Mouse (Mus musculus): ENCODE data around the gene Ccdc105. TPM values are rescaled to one million over a fixed set of nuclear protein-coding genes. Genes with fewer than 3 reads are reported as not detected.

Gene Ccdc105
- total RNA-seq (2021): not detected
- long read RNA-seq, experiment 1: 0 reads
- long read RNA-seq, experiment 2: 0 reads

GRCm38 (mm10) chr10:78752452-78753191, at the start of gene Ccdc105:
Ccdc105 (minus strand) TSS chr10:78753065.
- peak; percentile 2 for DNase-seq (ENCODE audit: low spot score)

DNA sequence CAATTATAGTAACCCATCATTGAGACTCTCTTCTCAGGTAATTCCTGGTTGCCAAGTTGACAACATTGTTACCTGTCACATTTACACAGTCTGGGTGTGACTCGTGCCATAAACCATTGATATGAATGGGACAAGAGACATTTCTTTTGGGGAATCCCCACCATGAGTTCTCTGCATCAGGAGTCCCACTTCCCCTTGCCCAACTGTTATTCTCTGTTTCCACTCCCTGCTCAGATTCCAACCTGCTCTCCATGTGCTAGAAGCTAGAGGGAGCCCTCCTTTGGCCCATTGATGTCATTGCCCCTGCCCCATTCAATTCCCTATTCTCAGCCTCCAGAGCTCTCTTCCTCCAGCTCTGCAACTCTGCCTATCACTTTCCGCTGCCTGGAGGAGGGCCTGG, 48.6 kb upstream of the Ccdc105 start:
- DNase-seq (ENCODE audit: low spot score): no peak

GRCm38 (mm10) chr10:78790561-78790960, 37.7 kb upstream of the Ccdc105 start:
- no peak for DNase-seq (ENCODE audit: low spot score)

DNA sequence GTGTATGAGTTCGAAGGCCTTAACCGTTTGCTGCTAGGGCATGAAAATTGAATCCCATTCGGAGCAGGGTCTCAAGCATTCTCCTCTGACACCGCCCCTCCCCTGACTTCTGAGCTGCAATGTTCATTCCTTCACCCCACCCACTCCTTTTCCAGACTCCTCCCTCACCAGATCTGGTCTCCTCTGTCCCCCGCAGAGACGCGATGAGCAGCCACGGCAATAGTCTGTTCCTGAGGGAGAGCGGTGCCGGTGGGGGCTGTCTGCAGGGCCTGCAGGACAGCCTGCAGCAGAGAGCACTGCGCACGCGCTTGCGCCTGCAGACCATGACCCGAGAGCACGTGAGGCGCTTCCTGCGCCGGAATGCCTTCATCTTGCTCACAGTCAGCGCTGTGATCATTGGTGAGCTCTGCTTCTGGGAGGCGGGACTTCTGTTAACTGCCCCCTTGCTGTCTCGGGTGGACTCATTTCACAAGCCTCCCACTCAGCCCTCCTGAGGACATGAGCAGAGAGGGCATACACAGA, 34.8 kb upstream of the Ccdc105 start:
- DNase-seq (ENCODE audit: low spot score): peak; percentile 48

GRCm38 (mm10) chr10:78779981-78780651, 27.3 kb upstream of the Ccdc105 start, which contains the start of gene Slc1a6:
Slc1a6 (plus strand) TSS chr10:78780496.
- no peak for DNase-seq (ENCODE audit: low spot score)

DNA sequence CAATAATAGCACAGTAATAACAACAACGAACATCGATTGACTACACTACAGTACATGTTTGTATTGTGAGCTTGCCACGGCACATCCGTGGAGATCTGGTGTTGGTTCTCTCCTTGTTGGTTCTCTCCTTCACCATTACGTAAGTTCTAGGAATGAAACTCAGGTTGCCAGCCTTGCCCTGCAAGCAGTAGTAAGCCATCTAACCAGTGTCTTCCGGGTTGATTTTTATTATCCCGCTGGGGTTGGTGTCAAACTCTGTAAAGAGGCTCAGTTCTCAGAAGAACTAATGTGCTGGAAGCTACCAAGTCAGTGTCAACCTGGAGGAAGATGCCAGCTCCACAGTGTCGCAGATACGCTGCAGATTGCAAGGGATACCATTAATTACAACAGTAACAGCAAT, 26.7 kb upstream of the Ccdc105 start:
- DNase-seq (ENCODE audit: low spot score): no peak

DNA sequence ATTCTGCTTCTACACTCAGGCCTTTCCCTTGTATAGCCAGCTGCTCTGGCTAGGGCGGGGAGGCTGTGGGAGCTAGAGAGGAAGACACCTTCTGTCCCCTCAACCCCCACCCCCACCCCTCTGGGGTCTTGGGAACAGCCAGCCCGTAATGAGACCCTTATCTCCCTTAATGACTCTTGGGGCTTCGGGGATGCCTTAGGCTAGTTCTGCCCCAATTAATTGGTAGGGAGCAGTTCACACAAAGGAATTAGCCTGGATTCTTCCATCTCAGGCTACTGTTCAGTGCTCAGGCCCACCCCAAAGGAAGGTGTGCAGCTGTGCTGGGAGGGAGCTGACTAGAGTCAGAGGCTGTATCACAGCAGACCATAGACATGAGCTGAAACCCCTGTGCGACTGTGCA, 23.0 kb upstream of the Ccdc105 start:
- no peak for DNase-seq (ENCODE audit: low spot score)

- DNase-seq (ENCODE audit: low spot score): no peak
Measured at GRCm38 (mm10) chr10:78765570-78765969, 12.7 kb upstream of the Ccdc105 start.

DNA sequence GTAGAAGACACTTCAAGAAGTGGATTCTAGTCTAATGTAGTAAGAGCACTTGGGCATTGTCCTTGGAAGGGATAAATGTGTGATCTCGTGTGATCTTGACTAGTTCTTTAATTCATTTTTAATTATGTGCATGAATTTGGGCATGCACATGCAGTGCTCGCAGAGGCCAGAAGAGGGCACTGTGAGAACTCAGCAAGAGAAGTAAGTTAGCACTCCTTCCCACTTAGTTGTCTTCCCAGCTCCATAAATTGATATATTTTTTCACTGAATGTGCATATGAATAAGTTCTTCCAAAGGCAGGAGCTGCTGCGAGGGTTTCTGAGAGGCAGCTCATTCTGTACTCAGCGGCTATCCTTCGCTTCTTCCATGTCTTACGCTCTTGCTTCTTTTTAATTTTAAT, 3.2 kb upstream of the Ccdc105 start:
- peak; percentile 45 for DNase-seq (ENCODE audit: low spot score)

GRCm38 (mm10) chr10:78748946-78749345, 3.9 kb downstream of the Ccdc105 start:
- no peak for DNase-seq (ENCODE audit: low spot score)

GRCm38 (mm10) chr10:78748161-78748560, 4.7 kb downstream of the Ccdc105 start:
- DNase-seq (ENCODE audit: low spot score): no peak

GRCm38 (mm10) chr10:78747035-78747721, 5.7 kb downstream of the Ccdc105 start:
- peak; percentile 5 for DNase-seq (ENCODE audit: low spot score)

GRCm38 (mm10) chr10:78745453-78746232, 7.2 kb downstream of the Ccdc105 start:
- DNase-seq (ENCODE audit: low spot score): no peak

DNA sequence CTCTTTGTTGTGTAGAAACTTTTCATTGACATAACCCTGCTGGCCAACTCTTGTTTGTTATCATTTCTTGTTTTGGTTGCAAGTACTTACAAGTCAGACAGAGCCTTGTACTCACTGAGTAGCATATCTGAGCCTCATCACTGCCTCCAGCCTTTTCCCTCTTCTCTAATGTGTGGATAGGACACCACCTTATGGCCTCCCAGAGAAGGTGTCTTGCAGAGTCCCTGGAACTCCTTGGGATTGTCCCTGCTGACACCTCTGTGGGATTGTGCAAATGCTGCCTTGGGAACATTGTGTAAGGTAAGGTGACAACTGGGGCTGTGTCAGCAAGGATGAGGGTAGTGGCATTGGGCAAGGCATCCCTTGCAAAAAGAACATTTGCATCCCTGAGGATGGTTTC, 9.1 kb downstream of the Ccdc105 start:
- no peak for DNase-seq (ENCODE audit: low spot score)

DNA sequence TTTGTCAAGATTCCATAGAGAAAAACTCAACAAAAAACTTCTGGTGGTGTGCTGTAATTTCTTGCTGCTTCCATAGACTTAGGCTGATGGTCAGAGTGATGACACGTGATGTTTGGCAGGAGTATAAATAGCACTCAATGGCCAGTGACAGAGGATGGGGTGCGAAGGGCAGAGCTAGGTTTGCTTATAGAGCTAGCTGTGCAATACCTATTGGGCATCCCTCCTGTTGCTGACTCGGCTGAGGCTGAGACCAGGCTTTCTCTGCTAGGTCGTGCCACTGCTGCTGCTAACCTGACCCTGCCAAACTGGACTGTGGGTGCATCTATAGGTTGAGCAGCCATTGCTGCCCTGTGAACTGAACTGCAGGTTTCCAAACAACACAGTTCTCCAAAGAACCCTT, 13.0 kb downstream of the Ccdc105 start:
- no peak for DNase-seq (ENCODE audit: low spot score)

DNA sequence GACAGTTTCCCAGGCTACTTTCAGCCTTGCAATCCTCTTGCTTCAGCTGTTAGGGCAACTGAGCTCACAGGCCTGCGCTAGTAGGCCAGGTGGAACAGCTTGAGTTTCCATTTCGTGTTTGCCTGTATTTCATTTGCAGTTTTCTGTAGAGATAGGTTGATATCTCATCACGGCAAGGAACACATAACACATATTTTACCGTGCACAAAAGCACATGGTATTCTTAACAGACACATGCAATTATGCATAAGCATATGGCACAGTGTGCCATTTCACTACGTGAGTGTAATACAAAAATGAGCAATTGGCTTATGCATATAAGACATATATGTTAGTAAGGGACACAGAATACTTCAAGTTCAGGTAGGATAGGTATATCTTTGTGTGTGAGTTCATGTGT, 25.0 kb downstream of the Ccdc105 start:
- DNase-seq (ENCODE audit: low spot score): no peak

GRCm38 (mm10) chr10:78727035-78727434, 25.8 kb downstream of the Ccdc105 start:
- no peak for DNase-seq (ENCODE audit: low spot score)

GRCm38 (mm10) chr10:78723416-78723815, 29.4 kb downstream of the Ccdc105 start:
- DNase-seq (ENCODE audit: low spot score): no peak

- no peak for DNase-seq (ENCODE audit: low spot score)
Measured at GRCm38 (mm10) chr10:78722654-78723053, 30.2 kb downstream of the Ccdc105 start.

GRCm38 (mm10) chr10:78722036-78722435, 30.8 kb downstream of the Ccdc105 start:
- no peak for DNase-seq (ENCODE audit: low spot score)

DNA sequence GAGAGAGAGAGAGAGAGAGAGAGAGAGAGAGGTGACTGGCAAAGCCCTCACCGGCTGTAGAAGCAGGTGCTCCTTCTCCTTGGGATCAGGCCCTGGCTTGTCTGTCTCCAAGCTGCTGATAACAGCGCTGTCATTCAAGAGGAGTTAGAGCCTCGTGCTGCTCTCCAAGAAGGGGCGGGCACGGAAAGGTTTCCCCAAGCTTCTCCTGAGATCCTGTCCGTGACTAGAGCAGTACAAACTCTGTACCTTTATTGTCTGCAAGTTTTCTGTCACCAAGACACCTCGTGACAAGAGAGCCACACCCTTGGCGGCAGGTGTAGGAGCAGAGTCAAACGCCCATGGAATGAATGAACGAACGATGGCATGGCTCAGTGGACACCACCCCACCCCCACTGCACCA, 34.8 kb downstream of the Ccdc105 start, which contains the start of gene Casp14:
TSS of gene Casp14 (minus strand) at position 239 of the 400 bp plus-strand sequence.
- DNase-seq (ENCODE audit: low spot score): no peak

All from gastrocnemius, adult 18-20 months (tissue).